Mouse (Mus musculus) midbrain, postnatal 0 days (tissue): ENCODE data around the gene Pou3f3. TPM values are rescaled to one million over a fixed set of nuclear protein-coding genes. Genes with fewer than 3 reads are reported as not detected.

Experiments used
- ATAC-seq: fragments of 200-750 bp; cut with Nextera tagmentation; 2 replicates; pipeline ENCODE4 v1.8.0; 2017; ENCODE audit warnings: moderate number of reproducible peaks, mild to moderate bottlenecking, moderate TSS enrichment, moderate library complexity; ENCODE audit not compliant: low FRiP score
- DNase-seq: peaks from one replicate; pipeline ENCODE4 v3.0.0-alpha.2; 2015; ENCODE audit warnings: low spot score
- H3K27ac ChIP-seq: fragments of 300-500 bp; sonication (generic); 2 replicates; pipeline ENCODE4 v1.5.1; 2014; ENCODE audit warnings: low read depth, mild to moderate bottlenecking, low read length, mixed read lengths
- H3K27me3 ChIP-seq: fragments of 300-500 bp; sonication (generic); 2 replicates; pipeline ENCODE4 v1.6.1; 2014; ENCODE audit warnings: low read length, control low read depth, mixed read lengths; ENCODE audit not compliant: insufficient read depth
- H3K36me3 ChIP-seq: fragments of 300-500 bp; sonication (generic); 2 replicates; pipeline ENCODE4 v1.6.1; 2014; ENCODE audit warnings: low read length, control low read depth, mixed read lengths; ENCODE audit not compliant: insufficient read depth
- H3K4me1 ChIP-seq: fragments of 300-500 bp; sonication (generic); 2 replicates; pipeline ENCODE4 v1.6.1; 2014; ENCODE audit warnings: mild to moderate bottlenecking, control low read depth, antibody characterized with exemption, low read length, mixed read lengths; ENCODE audit not compliant: insufficient read depth
- H3K4me2 ChIP-seq: fragments of 300-500 bp; sonication (generic); 2 replicates; pipeline ENCODE4 v1.6.1; 2014; ENCODE audit warnings: low read depth, mild to moderate bottlenecking, low read length, mixed read lengths; ENCODE audit not compliant: poor library complexity, severe bottlenecking
- H3K4me3 ChIP-seq: fragments of 300-500 bp; sonication (generic); 2 replicates; pipeline ENCODE4 v1.5.1; 2014; ENCODE audit warnings: low read depth, mild to moderate bottlenecking, low read length, moderate library complexity
- H3K9ac ChIP-seq: fragments of 300-500 bp; sonication (generic); replicated peaks from 2 replicates; pipeline ENCODE4 v1.6.1; 2014; ENCODE audit warnings: mild to moderate bottlenecking, low read length, moderate library complexity, mixed read lengths; ENCODE audit not compliant: poor library complexity, severe bottlenecking
- H3K9me3 ChIP-seq: fragments of 300-500 bp; sonication (generic); 2 replicates; pipeline ENCODE4 v1.6.1; 2016; ENCODE audit warnings: low read length, control low read depth
- CTCF ChIP-seq: IDR thresholded peaks from 2 replicates; pipeline ENCODE4 v1.5.1; 2016; ENCODE audit warnings: antibody characterized with exemption, mild to moderate bottlenecking
- WGBS: fragments of 180-500 bp; shearing (Covaris S2); extraction: QIAGEN DNeasy Blood & Tissue Kit; methylation state at CpG from one replicate; pipeline ENCODE4 v1.1.7; 2014; 5-methylcytosine and 5-hydroxymethylcytosine counted together
- polyA plus RNA-seq: library from polyadenylated mRNA; unstranded; fragments of >200 nt; fragmentation: Nextera tagmentation; extraction: Ambion mirVana; gene quantifications from 2 replicates; pipeline ENCODE4 v1.2.1, GENCODE M21; 2015
- total RNA-seq: library from RNA; depleted of rRNA; stranded (reverse); fragments of >200 nt; gene quantifications from 2 replicates; pipeline ENCODE4 v1.2.3, GENCODE M21; 2014; rRNA removed

The Pou3f3 gene
- total and polyA plus RNA-seq, 2 experiments from 2014 or later = 12.0 to 45.2 TPM

GRCm38 (mm10) chr1:42749536-42750292 lies 54.1 kb downstream of the Pou3f3 start:
- Histone ChIP-seq H3K27me3 (no peaks in the 10 kb centered on the region), H3K36me3 (no peaks in the 10 kb centered on the region), H3K4me2 (no peak overlapping the region), H3K9me3 (no peaks in the 10 kb centered on the region), H3K4me3 (no peak overlapping the region), H3K4me1 (no peaks in the 10 kb centered on the region), H3K27ac (no peak overlapping the region), H3K9ac (no peak overlapping the region)
- DNase-seq (no peak), ATAC-seq (no peak)
- TF ChIP-seq CTCF = no peak
- WGBS = 88% methylated on average over 6 of the region's 6 CpGs

Other genes starting within 250 kb of the Pou3f3 start
- gene Mrps9, start 155.5 kb downstream of the Pou3f3 start, total RNA-seq = 32.2 and 43.2 TPM in 2 replicates
- 33.2 and 35.8 TPM in 2 replicates for gene Mrps9, start 155.5 kb downstream of the Pou3f3 start, polyA plus RNA-seq